Mouse (Mus musculus) heart, embryonic 11.5 days (tissue): ENCODE measurements around the gene Med16. TPM values are rescaled to one million over a fixed set of nuclear protein-coding genes. Genes with fewer than 3 reads are reported as not detected.

Experiments
- ATAC-seq: fragments of 200-750 bp; cut with Nextera tagmentation; replicated peaks from 2 replicates; pipeline ENCODE4 v1.8.0; 2017; ENCODE audit warnings: moderate library complexity; ENCODE audit not compliant: insufficient number of reproducible peaks, low FRiP score, low TSS enrichment
- H3K27ac ChIP-seq: fragments of 300-500 bp; sonication (generic); 2 replicates; pipeline ENCODE4 v1.5.1; 2014; ENCODE audit warnings: mild to moderate bottlenecking, low read depth, low read length
- H3K27me3 ChIP-seq: fragments of 300-500 bp; sonication (generic); 2 replicates; pipeline ENCODE4 v1.6.1; 2014; ENCODE audit warnings: mild to moderate bottlenecking, low read length, mixed read lengths; ENCODE audit not compliant: control insufficient read depth, insufficient read depth
- H3K36me3 ChIP-seq: fragments of 300-500 bp; sonication (generic); 2 replicates; pipeline ENCODE4 v1.6.1; 2014; ENCODE audit warnings: mild to moderate bottlenecking, low read length, moderate library complexity, mixed read lengths; ENCODE audit not compliant: control insufficient read depth, insufficient read depth
- H3K4me1 ChIP-seq: fragments of 300-500 bp; sonication (generic); 2 replicates; pipeline ENCODE4 v1.6.1; 2014; ENCODE audit warnings: low read length; ENCODE audit not compliant: control insufficient read depth, insufficient read depth
- H3K4me2 ChIP-seq: fragments of 300-500 bp; sonication (generic); 2 replicates; pipeline ENCODE4 v1.6.1; 2014; ENCODE audit warnings: mild to moderate bottlenecking, moderate library complexity
- H3K4me3 ChIP-seq: fragments of 300-500 bp; sonication (generic); 2 replicates; pipeline ENCODE4 v1.5.1; 2014; ENCODE audit warnings: low read depth, low read length
- H3K9ac ChIP-seq: fragments of 300-500 bp; sonication (generic); 2 replicates; pipeline ENCODE4 v1.6.1; 2014; ENCODE audit warnings: mild to moderate bottlenecking, low read depth, low read length, moderate library complexity
- H3K9me3 ChIP-seq: fragments of 300-500 bp; sonication (generic); replicated peaks from 2 replicates; pipeline ENCODE4 v1.6.1; 2016; ENCODE audit warnings: low read length; ENCODE audit not compliant: control insufficient read depth
- WGBS: fragments of 180-500 bp; shearing (Covaris S2); extraction: QIAGEN DNeasy Blood & Tissue Kit; methylation state at CpG from one replicate; pipeline ENCODE4 v1.1.7; 2014; ENCODE audit not compliant: insufficient replicate concordance; 5-methylcytosine and 5-hydroxymethylcytosine counted together
- microRNA-seq: library from miRNA; unstranded; fragments of <30 nt; microRNA quantifications from one replicate; pipeline ENCODE4, GENCODE M21; 2016; ENCODE audit warnings: borderline number of aligned reads
- polyA plus RNA-seq: library from polyadenylated mRNA; unstranded; fragments of >200 nt; fragmentation: Nextera tagmentation; extraction: Ambion mirVana; gene quantifications from 2 replicates; pipeline ENCODE4 v1.2.1, GENCODE M21; 2014

Med16 gene
- polyA plus RNA-seq, 1 experiment from 2014 or later = 30.9 TPM

- Histone ChIP-seq H3K4me1 (peaks cover 47% of the 10 kb centered on the region), H3K4me3 (peak overlapping the region; percentile 86), H3K27me3 (no peaks in the 10 kb centered on the region), H3K36me3 (peaks cover 2% of the 10 kb centered on the region; the same call in 1 of the 2 replicates), H3K9ac (peak overlapping the region; percentile 90), H3K9me3 (no peaks in the 10 kb centered on the region), H3K4me2 (peak overlapping the region; percentile 89), H3K27ac (peak overlapping the region; percentile 100)
- ATAC-seq = peak; percentile 49; the same call in 1 of the 2 replicates
- under 1% methylated on average over 15 of the region's 15 CpGs for WGBS
Observed at GRCm38 (mm10) chr10:79853392-79853791, 55.3 kb downstream of the Med16 start.

GRCm38 (mm10) chr10:79852827-79853226, 55.9 kb downstream of the Med16 start:
- peak overlapping the region; percentile 90 for H3K9ac ChIP-seq
- no peak for ATAC-seq
- H3K36me3 ChIP-seq = 0 out of 2 replicates have a peak, but pooled peaks cover 2% of the 10 kb centered on the region
- peak overlapping the region; percentile 89 for H3K4me2 ChIP-seq
- H3K27me3 ChIP-seq = no peaks in the 10 kb centered on the region
- H3K27ac ChIP-seq = peak overlapping the region; percentile 100
- 27% methylated on average over 8 of the region's 8 CpGs for WGBS
- H3K4me1 ChIP-seq = peaks cover 41% of the 10 kb centered on the region
- H3K9me3 ChIP-seq = no peaks in the 10 kb centered on the region
- peak overlapping the region; percentile 86 for H3K4me3 ChIP-seq

- no peaks in the 10 kb centered on the region for H3K27me3 ChIP-seq
- H3K9ac ChIP-seq = peak overlapping the region; percentile 90
- H3K9me3 ChIP-seq = no peaks in the 10 kb centered on the region
- H3K4me1 ChIP-seq = peaks cover 35% of the 10 kb centered on the region
- H3K36me3 ChIP-seq = no peaks in the 10 kb centered on the region
- peak overlapping the region; percentile 100 for H3K27ac ChIP-seq
- peak overlapping the region; percentile 86 for H3K4me3 ChIP-seq
- no peak for ATAC-seq
- H3K4me2 ChIP-seq = peak overlapping the region; percentile 89
- WGBS = 55% methylated on average over 9 of the region's 9 CpGs
Observed at GRCm38 (mm10) chr10:79852107-79852789, 56.5 kb downstream of the Med16 start.

GRCm38 (mm10) chr10:79851653-79852052, 57.1 kb downstream of the Med16 start:
- no peak for ATAC-seq
- Histone ChIP-seq H3K9me3 (no peaks in the 10 kb centered on the region), H3K27me3 (no peaks in the 10 kb centered on the region), H3K36me3 (no peaks in the 10 kb centered on the region), H3K4me3 (no peak overlapping the region), H3K9ac (peak overlapping the region; percentile 90), H3K4me2 (peak overlapping the region; percentile 89), H3K27ac (peak overlapping the region; percentile 100), H3K4me1 (peaks cover 31% of the 10 kb centered on the region)
- WGBS = 85% methylated on average over 3 of the region's 3 CpGs

GRCm38 (mm10) chr10:79849941-79850628, 58.6 kb downstream of the Med16 start:
- ATAC-seq = no peak
- H3K27ac ChIP-seq = peak overlapping the region; percentile 29

GRCm38 (mm10) chr10:79846553-79846952, 62.2 kb downstream of the Med16 start:
- peaks cover 19% of the 10 kb centered on the region for H3K4me1 ChIP-seq
- H3K4me3 ChIP-seq = no peak overlapping the region
- no peak overlapping the region for H3K27ac ChIP-seq
- no peak overlapping the region for H3K9ac ChIP-seq
- no peak for ATAC-seq
- 43% methylated on average over 5 of the region's 5 CpGs for WGBS
- no peaks in the 10 kb centered on the region for H3K36me3 ChIP-seq
- H3K27me3 ChIP-seq = no peaks in the 10 kb centered on the region
- H3K4me2 ChIP-seq = no peak overlapping the region
- H3K9me3 ChIP-seq = no peaks in the 10 kb centered on the region

More at GRCm38 (mm10) chr10:79849941-79850628, 58.6 kb downstream of the Med16 start:
- H3K9me3 ChIP-seq = no peaks in the 10 kb centered on the region
- H3K9ac ChIP-seq = no peak overlapping the region; the same call in 1 of the 2 replicates
- 76% methylated on average over 8 of the region's 8 CpGs for WGBS
- H3K4me3 ChIP-seq = no peak overlapping the region
- no peaks in the 10 kb centered on the region for H3K36me3 ChIP-seq
- H3K4me1 ChIP-seq = peaks cover 29% of the 10 kb centered on the region
- H3K27me3 ChIP-seq = no peaks in the 10 kb centered on the region
- no peak overlapping the region for H3K4me2 ChIP-seq

Small RNA genes within 50 kb of the gene (microRNA-seq; reads per million reads assigned to microRNA genes)
- gene Mir6910 = 0.75 reads per million, percentile 6 among the genes with 10 or more reads in this experiment

Other genes with a start within 250 kb of the Med16 start
- 1.1 and 1.5 TPM in 2 replicates for gene Madcam1, start 244.4 kb downstream of the Med16 start, polyA plus RNA-seq
- gene Tpgs1, start 239.6 kb downstream of the Med16 start, polyA plus RNA-seq = 47.4 and 48.6 TPM in 2 replicates
- 159 and 164 TPM in 2 replicates for gene Cdc34, start 226.7 kb downstream of the Med16 start, polyA plus RNA-seq
- gene Gzmm, start 219.9 kb downstream of the Med16 start, polyA plus RNA-seq = 0.40 and 1.0 TPM in 2 replicates
- gene Bsg, start 204.4 kb downstream of the Med16 start, polyA plus RNA-seq = 1,233 and 1,252 TPM in 2 replicates
- gene Hcn2, start 192.3 kb downstream of the Med16 start, polyA plus RNA-seq = 0.13 and 0.14 TPM in 2 replicates
- 22.7 and 23.6 TPM in 2 replicates for gene Polrmt, start 162.3 kb downstream of the Med16 start, polyA plus RNA-seq
- 0.26 TPM in 1 of 2 replicates, not detected in the other for gene Fgf22, start 153.8 kb downstream of the Med16 start, polyA plus RNA-seq
- gene Rnf126, start 142.0 kb downstream of the Med16 start, polyA plus RNA-seq = 63.1 and 69.0 TPM in 2 replicates
- 11.4 TPM in 2 replicates for gene Fstl3, start 131.7 kb downstream of the Med16 start, polyA plus RNA-seq
- not detected in 2 replicates for gene Prss57, start 118.0 kb downstream of the Med16 start, polyA plus RNA-seq
- gene Palm, start 115.4 kb downstream of the Med16 start, polyA plus RNA-seq = 66.6 and 70.1 TPM in 2 replicates
- 0.63 and 0.89 TPM in 2 replicates for gene Misp, start 87.9 kb downstream of the Med16 start, polyA plus RNA-seq
- 112 TPM in 2 replicates for gene Ptbp1, start 54.5 kb downstream of the Med16 start, polyA plus RNA-seq
- 2.5 and 3.9 TPM in 2 replicates for gene Prtn3, start 34.4 kb downstream of the Med16 start, polyA plus RNA-seq
- gene Plppr3, start 34.3 kb downstream of the Med16 start, polyA plus RNA-seq = 14.1 and 14.3 TPM in 2 replicates
- 0.31 and 0.49 TPM in 2 replicates for gene Elane, start 22.7 kb downstream of the Med16 start, polyA plus RNA-seq
- not detected in 2 replicates for gene Cfd, start 18.1 kb downstream of the Med16 start, polyA plus RNA-seq
- gene Gm26602, start 1.9 kb upstream of the Med16 start, polyA plus RNA-seq = 8.1 TPM in 1 of 2 replicates, not detected in the other
- gene Kiss1r, start 8.0 kb upstream of the Med16 start, polyA plus RNA-seq = 0.15 and 0.31 TPM in 2 replicates
- 87.6 and 89.2 TPM in 2 replicates for gene R3hdm4, start 12.3 kb upstream of the Med16 start, polyA plus RNA-seq
- gene Arid3a, start 18.1 kb upstream of the Med16 start, polyA plus RNA-seq = 4.3 and 12.7 TPM in 2 replicates
- 89.8 and 97.6 TPM in 2 replicates for gene Wdr18, start 51.2 kb upstream of the Med16 start, polyA plus RNA-seq
- gene Grin3b, start 61.8 kb upstream of the Med16 start, polyA plus RNA-seq = 0.19 and 0.20 TPM in 2 replicates
- gene Tmem259, start 75.4 kb upstream of the Med16 start, polyA plus RNA-seq = 12.8 and 15.6 TPM in 2 replicates
- 405 and 420 TPM in 2 replicates for gene Cnn2, start 79.7 kb upstream of the Med16 start, polyA plus RNA-seq
- 2.1 and 2.8 TPM in 2 replicates for gene Abca7, start 87.6 kb upstream of the Med16 start, polyA plus RNA-seq
- 6.2 and 7.5 TPM in 2 replicates for gene Arhgap45, start 107.7 kb upstream of the Med16 start, polyA plus RNA-seq
- 160 and 182 TPM in 2 replicates for gene Polr2e, start 130.9 kb upstream of the Med16 start, polyA plus RNA-seq
- gene Gpx4, start 138.2 kb upstream of the Med16 start, polyA plus RNA-seq = 711 and 729 TPM in 2 replicates
- gene Sbno2, start 196.6 kb upstream of the Med16 start, polyA plus RNA-seq = 8.4 and 9.6 TPM in 2 replicates
- gene Stk11, start 206.9 kb upstream of the Med16 start, polyA plus RNA-seq = 16.5 and 20.0 TPM in 2 replicates
- 772 and 785 TPM in 2 replicates for gene Atp5d, start 229.7 kb upstream of the Med16 start, polyA plus RNA-seq
- 2.5 and 2.7 TPM in 2 replicates for gene Cbarp, start 231.9 kb upstream of the Med16 start, polyA plus RNA-seq
- 29.5 and 31.9 TPM in 2 replicates for gene Midn, start 239.3 kb upstream of the Med16 start, polyA plus RNA-seq